Mouse (Mus musculus) small intestine, adult 2 months (tissue): ENCODE results near the gene Eml4.

Experiments used
- CTCF ChIP-seq: fragments of 200-500 bp; IDR thresholded peaks from 2 replicates; pipeline ENCODE4 v1.5.1; 2012; ENCODE audit warnings: low read depth, mild to moderate bottlenecking, control low read depth, inconsistent platforms, low read length, moderate library complexity, mixed read lengths; ENCODE audit not compliant: insufficient replicate concordance, insufficient read length; ENCODE audit errors: extremely low read depth
- POLR2A ChIP-seq: fragments of 200-500 bp; IDR thresholded peaks from 2 replicates; pipeline ENCODE4 v1.6.1; 2012; ENCODE audit warnings: low read depth, mild to moderate bottlenecking, control low read depth, inconsistent platforms, low read length, moderate library complexity

- no peak for TF ChIP-seq POLR2A
- no peak for TF ChIP-seq CTCF
These were observed 34.2 kb downstream of the Eml4 start for GRCm38 (mm10) chr17:83384981-83385380.
